Mouse (Mus musculus): ENCODE results near the gene Brd2. TPM values are rescaled to one million over a fixed set of nuclear protein-coding genes. Genes with fewer than 3 reads are reported as not detected.

The Brd2 gene
- polyA plus RNA-seq (2012; rRNA removed), result 236 and 257 TPM in 2 replicates

DNA sequence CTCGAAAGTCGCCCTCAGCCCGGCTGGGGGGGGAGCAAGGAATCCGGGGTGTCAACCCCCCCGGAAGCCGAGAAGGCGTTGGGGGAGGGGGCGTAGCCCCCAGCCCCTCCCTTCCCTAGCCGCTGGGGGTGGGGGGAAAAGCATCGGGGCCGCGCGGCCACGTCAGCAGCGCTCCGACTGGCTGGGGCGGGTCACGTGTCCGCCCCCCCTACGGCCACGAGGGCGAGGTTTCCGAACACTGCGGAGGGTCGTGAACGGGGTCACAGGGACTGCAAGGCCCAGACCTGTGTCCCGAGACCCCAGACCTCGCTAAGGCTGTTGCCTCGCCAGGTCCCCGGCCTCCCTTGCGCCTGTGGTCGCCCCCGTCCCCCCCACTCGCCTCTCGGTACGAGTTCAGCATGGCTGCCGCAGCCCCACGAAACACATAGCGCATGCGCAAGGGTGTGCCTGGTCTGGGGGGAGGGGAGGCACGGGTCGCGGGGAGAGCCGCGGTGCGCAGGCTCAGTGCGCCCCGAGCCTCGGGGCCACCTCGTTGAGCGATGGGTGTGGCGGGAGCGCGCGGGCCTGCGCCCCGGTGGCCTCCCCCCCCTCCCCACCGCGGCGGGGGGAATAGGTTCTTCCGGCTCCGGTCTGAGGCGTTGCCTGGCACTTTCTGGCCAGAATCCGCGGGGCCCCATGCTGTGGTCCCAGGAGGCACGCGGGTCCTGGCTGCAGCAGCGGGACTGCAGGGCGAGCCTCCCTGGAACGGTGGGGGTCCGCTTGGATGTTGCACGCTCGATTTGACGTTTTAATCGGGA, at the start of gene Brd2:
Gene Brd2, minus strand, starts transcription at position 447 of the 797 bp plus-strand sequence.
- Histone ChIP-seq H3K4me1 (replicated peaks; ENCODE audit: control insufficient read depth, insufficient read depth, low read length) (peaks cover 17% of the 10 kb centered on the region), H3K4me3 (ENCODE audit: control insufficient read depth, insufficient read depth, low read length) (peak within 1 kb of the TSS; percentile 71), H3K36me3 (ENCODE audit: control insufficient read depth, insufficient read depth, low read length) (no peaks in the 10 kb centered on the region), H3K27me3 (ENCODE audit: control insufficient read depth, insufficient read depth, low read length) (no peaks in the 10 kb centered on the region), H3K27ac (ENCODE audit: control insufficient read depth, insufficient read depth, low read length) (peak within 1 kb of the TSS; percentile 98)
- TF ChIP-seq CTCF (IDR thresholded peaks at IDR 0.05; ENCODE audit: borderline replicate concordance, control insufficient read depth, extremely low read depth, insufficient read depth, low read length, poor library complexity) (no peak; the same call in 1 of the 2 replicates), POLR2A (IDR thresholded peaks at IDR 0.05; ENCODE audit: control insufficient read depth, extremely low read depth, insufficient read depth, low read length, poor library complexity) (peak; percentile 70)
- peak; percentile 98 for DNase-seq
- WGBS, result under 1% methylated on average over 73 of the region's 75 CpGs

DNA sequence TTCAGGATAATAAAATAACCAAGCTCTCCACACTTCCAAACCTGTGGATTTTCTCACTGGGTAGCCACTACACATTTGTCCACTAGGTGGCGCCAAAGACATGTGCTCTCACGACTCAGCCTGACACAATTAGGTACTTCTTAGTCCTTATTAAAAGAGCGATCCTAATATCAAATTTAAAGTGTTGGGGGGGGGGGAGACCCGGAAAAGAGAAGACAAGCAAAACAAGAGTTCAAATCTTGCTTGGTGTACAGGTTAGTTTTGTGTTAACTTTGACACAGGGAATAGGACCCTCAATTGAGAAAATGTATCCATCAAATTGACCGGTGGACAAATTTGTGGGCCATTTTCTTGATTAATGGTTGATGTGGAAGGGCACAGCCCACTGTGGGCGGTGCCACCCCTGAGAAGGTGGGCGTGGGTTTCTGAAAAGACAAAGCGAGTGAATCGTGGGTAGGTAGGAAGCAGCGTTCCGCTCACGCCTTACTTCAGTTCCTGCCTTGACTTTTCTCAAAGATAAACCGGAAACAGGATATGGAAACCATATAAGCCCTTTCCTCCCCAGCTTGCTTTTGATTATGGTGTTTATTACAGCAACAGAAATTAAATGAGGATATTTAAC, 48.6 kb upstream of the Brd2 start:
- H3K4me1 ChIP-seq (replicated peaks; ENCODE audit: control insufficient read depth, insufficient read depth, low read length), result peaks cover 10% of the 10 kb centered on the region
- no peak for TF ChIP-seq CTCF (IDR thresholded peaks at IDR 0.05; ENCODE audit: borderline replicate concordance, control insufficient read depth, extremely low read depth, insufficient read depth, low read length, poor library complexity)
- TF ChIP-seq POLR2A (IDR thresholded peaks at IDR 0.05; ENCODE audit: control insufficient read depth, extremely low read depth, insufficient read depth, low read length, poor library complexity), result no peak
- H3K27ac ChIP-seq (ENCODE audit: control insufficient read depth, insufficient read depth, low read length), result peak overlapping the region; percentile 98
- H3K27me3 ChIP-seq (ENCODE audit: control insufficient read depth, insufficient read depth, low read length), result no peaks in the 10 kb centered on the region
- DNase-seq, result peak; percentile 82
- H3K4me3 ChIP-seq (ENCODE audit: control insufficient read depth, insufficient read depth, low read length), result peak overlapping the region; percentile 18
- 2% methylated on average over 13 of the region's 13 CpGs for WGBS
- no peaks in the 10 kb centered on the region for H3K36me3 ChIP-seq (ENCODE audit: control insufficient read depth, insufficient read depth, low read length)

DNA sequence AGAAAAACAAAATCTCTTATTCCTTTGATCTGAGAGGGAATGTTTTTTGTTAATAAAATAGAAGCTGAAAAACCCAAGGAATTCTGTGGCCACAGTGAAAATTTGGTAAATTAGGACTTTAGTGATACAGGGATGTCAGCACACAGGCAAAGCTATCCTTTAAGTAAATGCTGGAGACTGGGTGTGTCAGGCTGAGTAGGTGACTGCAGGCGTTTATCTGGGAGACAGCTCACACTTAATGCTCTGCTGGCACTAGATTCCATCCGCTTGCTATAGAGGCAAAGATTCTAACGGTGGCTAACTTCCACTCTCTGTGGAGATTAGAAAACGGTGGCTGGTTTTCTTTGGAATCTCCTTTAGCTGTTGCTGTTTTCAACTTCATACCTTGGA, 48.0 kb upstream of the Brd2 start:
- H3K36me3 ChIP-seq (ENCODE audit: control insufficient read depth, insufficient read depth, low read length), result no peaks in the 10 kb centered on the region
- WGBS, result 9% methylated on average over 4 of the region's 4 CpGs
- H3K4me1 ChIP-seq (replicated peaks; ENCODE audit: control insufficient read depth, insufficient read depth, low read length), result peaks cover 10% of the 10 kb centered on the region
- H3K27ac ChIP-seq (ENCODE audit: control insufficient read depth, insufficient read depth, low read length), result no peak overlapping the region
- no peak for DNase-seq
- no peak overlapping the region for H3K4me3 ChIP-seq (ENCODE audit: control insufficient read depth, insufficient read depth, low read length)
- H3K27me3 ChIP-seq (ENCODE audit: control insufficient read depth, insufficient read depth, low read length), result no peaks in the 10 kb centered on the region
- TF ChIP-seq CTCF (IDR thresholded peaks at IDR 0.05; ENCODE audit: borderline replicate concordance, control insufficient read depth, extremely low read depth, insufficient read depth, low read length, poor library complexity) (no peak), POLR2A (IDR thresholded peaks at IDR 0.05; ENCODE audit: control insufficient read depth, extremely low read depth, insufficient read depth, low read length, poor library complexity) (no peak)

DNA sequence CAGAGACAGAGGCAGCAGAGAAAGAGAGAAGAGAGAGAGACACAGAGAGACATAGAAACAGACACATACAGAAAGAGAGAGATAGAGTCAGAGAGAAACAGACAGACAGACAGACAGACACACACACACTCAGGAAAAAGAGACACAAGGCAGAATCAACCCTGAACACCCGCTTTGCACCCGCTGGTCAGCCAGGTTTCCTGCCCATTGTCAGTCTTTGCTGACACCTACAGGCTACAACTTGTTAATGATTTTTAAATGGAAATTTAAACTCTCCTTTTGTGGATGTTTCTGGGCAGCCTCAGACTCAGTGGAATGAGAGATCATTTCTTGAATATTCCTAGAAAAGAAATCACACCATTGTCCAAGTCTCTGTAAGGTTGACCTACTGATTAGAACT, 46.8 kb upstream of the Brd2 start:
- TF ChIP-seq POLR2A (IDR thresholded peaks at IDR 0.05; ENCODE audit: control insufficient read depth, extremely low read depth, insufficient read depth, low read length, poor library complexity) (no peak), CTCF (IDR thresholded peaks at IDR 0.05; ENCODE audit: borderline replicate concordance, control insufficient read depth, extremely low read depth, insufficient read depth, low read length, poor library complexity) (no peak)
- H3K4me3 ChIP-seq (ENCODE audit: control insufficient read depth, insufficient read depth, low read length), result no peak overlapping the region
- H3K4me1 ChIP-seq (replicated peaks; ENCODE audit: control insufficient read depth, insufficient read depth, low read length), result peaks cover 14% of the 10 kb centered on the region
- no peak for DNase-seq
- no peak overlapping the region for H3K27ac ChIP-seq (ENCODE audit: control insufficient read depth, insufficient read depth, low read length)
- 2% methylated on average over 2 of the region's 2 CpGs for WGBS
- H3K27me3 ChIP-seq (ENCODE audit: control insufficient read depth, insufficient read depth, low read length), result no peaks in the 10 kb centered on the region
- H3K36me3 ChIP-seq (ENCODE audit: control insufficient read depth, insufficient read depth, low read length), result no peaks in the 10 kb centered on the region

DNA sequence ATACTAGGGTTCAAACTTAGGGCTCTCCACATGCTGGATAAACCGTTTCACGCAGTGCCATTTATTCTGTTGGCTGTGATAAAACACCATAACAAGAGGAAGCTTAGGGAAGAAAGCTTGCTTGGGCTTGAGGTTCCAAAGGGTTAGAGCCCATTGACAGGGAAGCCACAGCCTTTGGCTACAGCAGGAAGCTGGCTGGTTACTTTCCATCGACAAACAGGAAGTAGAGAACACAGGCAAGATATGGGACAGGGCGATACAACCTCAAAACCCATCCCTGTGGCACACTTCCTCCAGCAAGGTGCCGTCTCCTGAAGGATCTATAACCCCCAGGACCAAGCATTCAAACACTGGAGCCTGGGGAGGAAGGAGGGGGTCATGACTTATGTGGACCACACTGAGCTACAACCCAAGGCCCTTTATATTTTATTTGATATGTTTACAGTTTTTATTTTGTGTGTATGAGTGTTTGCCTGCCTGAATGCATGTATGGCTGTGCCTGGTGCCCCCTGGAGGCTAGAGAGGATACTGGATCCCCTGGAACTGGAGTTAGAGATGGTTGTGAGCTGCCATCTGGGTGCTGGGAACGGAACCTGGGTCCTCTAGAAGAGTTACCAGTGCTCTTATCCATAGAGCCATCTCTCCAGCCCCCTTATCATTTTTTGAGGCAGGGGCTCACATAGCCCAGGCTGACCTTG, 42.7 kb upstream of the Brd2 start:
- WGBS, result 32% methylated on average over 6 of the region's 6 CpGs
- H3K27ac ChIP-seq (ENCODE audit: control insufficient read depth, insufficient read depth, low read length), result peak overlapping the region; percentile 27; the same call in 1 of the 2 replicates
- TF ChIP-seq CTCF (IDR thresholded peaks at IDR 0.05; ENCODE audit: borderline replicate concordance, control insufficient read depth, extremely low read depth, insufficient read depth, low read length, poor library complexity), result no peak
- no peak for TF ChIP-seq POLR2A (IDR thresholded peaks at IDR 0.05; ENCODE audit: control insufficient read depth, extremely low read depth, insufficient read depth, low read length, poor library complexity)
- no peak for DNase-seq
- no peaks in the 10 kb centered on the region for H3K36me3 ChIP-seq (ENCODE audit: control insufficient read depth, insufficient read depth, low read length)
- peaks cover 18% of the 10 kb centered on the region for H3K4me1 ChIP-seq (replicated peaks; ENCODE audit: control insufficient read depth, insufficient read depth, low read length)
- no peaks in the 10 kb centered on the region for H3K27me3 ChIP-seq (ENCODE audit: control insufficient read depth, insufficient read depth, low read length)
- no peak overlapping the region for H3K4me3 ChIP-seq (ENCODE audit: control insufficient read depth, insufficient read depth, low read length)

DNA sequence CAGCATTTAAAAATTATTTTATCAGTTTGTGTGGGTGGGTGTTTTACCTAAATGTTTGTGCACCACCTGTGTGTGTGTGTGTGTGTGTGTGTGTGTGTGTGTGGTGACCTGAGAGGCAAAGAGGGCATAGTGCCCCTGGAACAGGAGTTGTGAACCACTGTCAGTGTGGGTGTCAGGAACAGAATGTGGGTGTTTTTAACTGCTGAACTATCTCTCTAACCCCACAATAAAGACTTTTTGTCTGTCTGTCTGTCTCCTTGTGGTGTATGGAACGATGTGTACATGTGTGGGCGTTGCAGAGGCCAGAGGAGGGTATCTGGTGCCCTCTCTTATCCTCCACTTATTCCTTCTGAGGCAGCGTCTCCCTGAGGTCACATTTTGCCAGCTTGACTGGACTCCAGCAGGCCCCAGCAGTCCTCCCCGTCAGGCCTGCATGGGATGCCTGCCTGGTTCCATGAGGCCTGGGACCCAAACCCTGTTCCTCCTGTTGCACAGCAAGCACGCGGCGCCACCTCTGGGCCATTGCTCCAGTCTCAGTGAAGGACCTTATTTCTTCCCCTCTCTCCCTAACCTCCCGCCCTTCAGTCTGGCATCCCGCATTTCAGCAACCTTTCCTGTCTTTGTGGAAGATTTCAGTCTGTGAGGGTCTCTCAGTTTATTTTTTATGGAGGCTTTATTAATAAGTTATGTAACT, 41.9 kb upstream of the Brd2 start:
- H3K36me3 ChIP-seq (ENCODE audit: control insufficient read depth, insufficient read depth, low read length), result no peaks in the 10 kb centered on the region
- DNase-seq, result peak; percentile 67
- peak; percentile 43; the same call in 1 of the 2 replicates for TF ChIP-seq CTCF (IDR thresholded peaks at IDR 0.05; ENCODE audit: borderline replicate concordance, control insufficient read depth, extremely low read depth, insufficient read depth, low read length, poor library complexity)
- no peak for TF ChIP-seq POLR2A (IDR thresholded peaks at IDR 0.05; ENCODE audit: control insufficient read depth, extremely low read depth, insufficient read depth, low read length, poor library complexity)
- H3K27me3 ChIP-seq (ENCODE audit: control insufficient read depth, insufficient read depth, low read length), result no peaks in the 10 kb centered on the region
- no peak overlapping the region for H3K4me3 ChIP-seq (ENCODE audit: control insufficient read depth, insufficient read depth, low read length)
- no peak overlapping the region for H3K27ac ChIP-seq (ENCODE audit: control insufficient read depth, insufficient read depth, low read length)
- 43% methylated on average over 9 of the region's 9 CpGs for WGBS
- peaks cover 18% of the 10 kb centered on the region for H3K4me1 ChIP-seq (replicated peaks; ENCODE audit: control insufficient read depth, insufficient read depth, low read length)

Data from thymus, adult 2 months (tissue).